Mouse (Mus musculus): ENCODE measurements around the gene Sqstm1. TPM values are rescaled to one million over a fixed set of nuclear protein-coding genes. Genes with fewer than 3 reads are reported as not detected.

The Sqstm1 gene
- polyA plus RNA-seq, 1 experiment from 2014 or later = 326 TPM

DNA sequence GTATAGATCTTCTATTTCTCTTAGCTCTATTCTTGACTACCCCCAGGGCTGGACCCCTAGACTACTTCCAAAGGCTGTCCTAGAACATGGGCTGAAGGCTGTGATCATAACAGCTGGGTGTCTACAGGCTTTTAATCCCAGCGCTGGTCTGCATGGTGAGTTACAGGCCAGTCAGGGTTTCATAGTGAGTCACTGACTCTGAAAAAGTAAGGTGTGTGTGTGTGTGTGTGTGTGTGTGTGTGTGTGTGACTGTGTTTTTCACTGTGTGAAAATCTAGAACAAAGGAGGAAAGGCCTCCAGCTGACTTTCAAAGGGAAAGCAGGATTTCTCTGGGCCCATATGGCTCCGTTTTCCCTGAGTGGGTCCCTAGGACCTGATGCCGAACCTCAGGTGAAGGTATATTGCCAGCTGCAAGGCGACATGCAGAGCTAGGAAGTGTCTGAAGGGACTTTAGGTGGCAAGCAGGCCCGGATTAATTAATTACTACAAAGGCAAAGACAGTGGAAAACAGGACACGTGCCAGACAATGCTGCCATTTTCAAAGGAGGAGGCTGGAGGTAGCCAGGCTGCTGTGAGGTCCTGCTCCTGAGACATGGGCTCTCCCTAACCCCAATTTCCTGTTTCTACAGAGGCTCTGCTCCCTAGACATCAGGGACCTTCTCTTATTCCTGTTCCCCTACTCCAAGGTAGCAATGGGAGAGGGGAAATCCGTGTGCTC is 12.1 kb upstream of the Sqstm1 start:
- H3K27ac ChIP-seq = 0 out of 2 replicates have a peak overlapping the region, but pooled peaks have one; percentile 92
- peaks cover 23% of the 10 kb centered on the region; the same call in 1 of the 2 replicates for H3K4me1 ChIP-seq (replicated peaks; ENCODE audit: insufficient read depth, low read length)
- ATAC-seq (replicated peaks; ENCODE audit: low FRiP score, low read depth) (no peak), DNase-seq (ENCODE audit: low spot score) (no peak)
- no peaks in the 10 kb centered on the region for H3K9me3 ChIP-seq (replicated peaks; ENCODE audit: low read length)
- TF ChIP-seq CTCF (IDR thresholded peaks at IDR 0.05; ENCODE audit: low read depth) = no peak
- H3K4me3 ChIP-seq (replicated peaks; ENCODE audit: low read depth, low read length) = no peak overlapping the region
- 57% methylated on average over 7 of the region's 7 CpGs for WGBS
- no peaks in the 10 kb centered on the region for H3K27me3 ChIP-seq (ENCODE audit: insufficient read depth, low read length)
- peak overlapping the region; percentile 18; the same call in 1 of the 2 replicates for H3K4me2 ChIP-seq (ENCODE audit: low read length)
- no peak overlapping the region for H3K9ac ChIP-seq (ENCODE audit: low read depth, low read length)
- no peaks in the 10 kb centered on the region for H3K36me3 ChIP-seq (ENCODE audit: insufficient read depth, low read length)

DNA sequence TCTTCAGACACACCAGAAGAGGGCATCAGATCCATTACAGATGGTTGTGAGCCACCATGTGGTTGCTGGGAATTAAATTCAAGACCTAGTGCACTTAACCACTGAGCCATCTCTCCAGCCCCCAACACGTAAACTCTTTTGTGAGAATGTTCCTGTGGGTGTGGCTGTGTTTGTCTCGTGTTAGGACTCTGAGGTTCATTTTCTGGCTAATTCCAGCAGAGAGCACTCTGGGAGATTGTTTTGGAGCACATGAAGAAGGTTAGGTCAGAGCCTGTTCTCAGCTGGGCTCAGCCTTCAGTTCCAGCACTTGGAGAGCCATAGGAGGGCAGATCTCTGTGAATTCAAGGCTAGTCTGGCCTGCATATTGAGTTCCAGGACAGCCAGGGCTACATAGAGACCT is 9.2 kb upstream of the Sqstm1 start:
- no peak overlapping the region for H3K27ac ChIP-seq
- no peaks in the 10 kb centered on the region for H3K27me3 ChIP-seq (ENCODE audit: insufficient read depth, low read length)
- WGBS = 47% methylated on average over 2 of the region's 2 CpGs
- peaks cover 20% of the 10 kb centered on the region for H3K4me1 ChIP-seq (replicated peaks; ENCODE audit: insufficient read depth, low read length)
- no peak overlapping the region for H3K4me2 ChIP-seq (ENCODE audit: low read length)
- DNase-seq (ENCODE audit: low spot score) (no peak), ATAC-seq (replicated peaks; ENCODE audit: low FRiP score, low read depth) (no peak)
- no peak overlapping the region for H3K9ac ChIP-seq (ENCODE audit: low read depth, low read length)
- TF ChIP-seq CTCF (IDR thresholded peaks at IDR 0.05; ENCODE audit: low read depth) = peak; percentile 44
- no peaks in the 10 kb centered on the region for H3K36me3 ChIP-seq (ENCODE audit: insufficient read depth, low read length)
- H3K9me3 ChIP-seq (replicated peaks; ENCODE audit: low read length) = no peaks in the 10 kb centered on the region
- H3K4me3 ChIP-seq (replicated peaks; ENCODE audit: low read depth, low read length) = no peak overlapping the region

DNA sequence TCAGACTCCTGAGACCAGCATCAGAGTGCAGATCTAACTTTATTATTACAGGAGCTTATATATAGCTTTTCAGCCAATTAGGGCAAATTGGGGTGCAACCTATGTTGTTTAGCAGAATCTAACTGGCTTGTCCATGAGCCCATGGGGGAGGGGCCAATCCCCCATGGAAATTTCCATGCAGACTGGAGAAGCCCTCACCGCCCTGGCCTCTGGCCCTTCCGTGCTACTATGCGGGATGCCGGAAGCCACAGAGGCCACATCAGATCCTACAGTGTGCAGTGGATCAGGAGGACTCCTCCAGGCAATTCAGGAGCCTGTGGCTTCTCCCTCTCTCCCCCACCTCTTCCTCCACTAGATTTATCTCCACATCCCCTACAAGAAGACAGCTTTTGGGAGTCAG is 7.2 kb upstream of the Sqstm1 start:
- WGBS = 39% methylated on average over 4 of the region's 4 CpGs
- no peak for TF ChIP-seq CTCF (IDR thresholded peaks at IDR 0.05; ENCODE audit: low read depth)
- Histone ChIP-seq H3K4me2 (ENCODE audit: low read length) (no peak overlapping the region), H3K27ac (no peak overlapping the region; the same call in 1 of the 2 replicates), H3K4me1 (replicated peaks; ENCODE audit: insufficient read depth, low read length) (peaks cover 14% of the 10 kb centered on the region), H3K36me3 (ENCODE audit: insufficient read depth, low read length) (no peaks in the 10 kb centered on the region), H3K27me3 (ENCODE audit: insufficient read depth, low read length) (no peaks in the 10 kb centered on the region), H3K4me3 (replicated peaks; ENCODE audit: low read depth, low read length) (no peak overlapping the region), H3K9me3 (replicated peaks; ENCODE audit: low read length) (no peaks in the 10 kb centered on the region), H3K9ac (ENCODE audit: low read depth, low read length) (no peak overlapping the region)
- DNase-seq (ENCODE audit: low spot score) = peak; percentile 53
- no peak for ATAC-seq (replicated peaks; ENCODE audit: low FRiP score, low read depth)

DNA sequence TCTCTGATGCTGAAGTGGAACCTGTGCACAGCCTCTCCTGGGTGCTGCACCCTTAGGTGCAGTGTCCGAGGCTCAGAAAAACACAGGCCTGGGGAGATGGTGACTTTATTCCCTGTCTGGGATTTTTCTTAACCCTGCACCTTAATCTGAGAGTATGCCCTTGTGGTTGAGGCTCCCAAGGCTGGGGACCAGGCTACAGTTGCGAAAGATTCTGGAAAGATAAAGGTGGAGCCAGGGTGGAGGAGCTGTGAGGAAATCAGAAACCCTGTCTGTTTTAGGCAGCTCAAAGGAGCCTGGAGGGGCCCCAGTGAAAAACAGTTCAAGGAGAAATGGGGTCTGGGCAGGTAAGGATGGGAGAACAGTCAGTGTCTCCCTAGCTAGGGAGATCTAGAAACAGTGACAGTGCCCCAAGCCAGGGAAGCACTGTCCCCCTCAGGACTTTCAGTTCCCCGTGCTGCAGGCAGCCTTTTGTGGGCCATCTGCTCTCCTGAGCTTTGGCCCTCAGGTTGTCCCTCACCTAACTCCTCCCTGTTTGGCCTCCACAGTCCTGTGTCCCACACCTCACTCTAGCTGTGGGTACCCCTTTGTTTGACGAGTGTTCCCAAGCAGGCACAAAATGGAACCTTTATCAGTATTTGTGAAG is 6.2 kb upstream of the Sqstm1 start:
- H3K27ac ChIP-seq = no peak overlapping the region
- H3K4me1 ChIP-seq (replicated peaks; ENCODE audit: insufficient read depth, low read length) = peaks cover 19% of the 10 kb centered on the region
- H3K4me2 ChIP-seq (ENCODE audit: low read length) = no peak overlapping the region
- no peak overlapping the region for H3K9ac ChIP-seq (ENCODE audit: low read depth, low read length)
- ATAC-seq (replicated peaks; ENCODE audit: low FRiP score, low read depth) = no peak
- WGBS = 80% methylated on average over 4 of the region's 4 CpGs
- no peak for TF ChIP-seq CTCF (IDR thresholded peaks at IDR 0.05; ENCODE audit: low read depth)
- DNase-seq (ENCODE audit: low spot score) = no peak
- H3K36me3 ChIP-seq (ENCODE audit: insufficient read depth, low read length) = no peaks in the 10 kb centered on the region
- H3K27me3 ChIP-seq (ENCODE audit: insufficient read depth, low read length) = no peaks in the 10 kb centered on the region
- H3K4me3 ChIP-seq (replicated peaks; ENCODE audit: low read depth, low read length) = no peak overlapping the region
- H3K9me3 ChIP-seq (replicated peaks; ENCODE audit: low read length) = no peaks in the 10 kb centered on the region

DNA sequence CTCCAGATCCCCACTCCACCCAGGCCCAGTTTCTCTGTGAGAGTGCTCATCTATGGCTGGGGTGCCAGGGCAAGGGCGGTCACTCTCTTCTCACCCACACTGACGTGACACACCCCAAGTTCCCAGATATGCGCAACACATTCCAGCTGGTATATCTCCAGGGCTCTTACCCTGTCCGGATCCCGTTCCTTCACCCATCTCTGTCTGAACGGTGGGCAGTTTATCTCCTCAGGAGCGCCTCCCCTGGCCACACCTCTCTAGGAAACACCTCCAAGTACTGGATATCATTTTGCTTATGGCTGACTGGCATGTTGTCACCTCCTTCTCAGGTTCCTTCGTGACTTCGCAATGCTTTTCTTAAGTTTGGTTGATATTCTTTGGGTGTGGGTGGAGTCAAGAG is 5.0 kb upstream of the Sqstm1 start:
- Histone ChIP-seq H3K36me3 (ENCODE audit: insufficient read depth, low read length) (no peaks in the 10 kb centered on the region), H3K27me3 (ENCODE audit: insufficient read depth, low read length) (no peaks in the 10 kb centered on the region), H3K9me3 (replicated peaks; ENCODE audit: low read length) (no peaks in the 10 kb centered on the region), H3K9ac (ENCODE audit: low read depth, low read length) (0 out of 2 replicates have a peak overlapping the region, but pooled peaks have one; percentile 35), H3K4me2 (ENCODE audit: low read length) (peak overlapping the region; percentile 27; the same call in 1 of the 2 replicates), H3K4me3 (replicated peaks; ENCODE audit: low read depth, low read length) (no peak overlapping the region), H3K4me1 (replicated peaks; ENCODE audit: insufficient read depth, low read length) (peaks cover 19% of the 10 kb centered on the region), H3K27ac (no peak overlapping the region)
- WGBS = 25% methylated on average over 9 of the region's 9 CpGs
- peak; percentile 21; the same call in 1 of the 2 replicates for TF ChIP-seq CTCF (IDR thresholded peaks at IDR 0.05; ENCODE audit: low read depth)
- DNase-seq (ENCODE audit: low spot score) = no peak
- ATAC-seq (replicated peaks; ENCODE audit: low FRiP score, low read depth) = no peak

DNA sequence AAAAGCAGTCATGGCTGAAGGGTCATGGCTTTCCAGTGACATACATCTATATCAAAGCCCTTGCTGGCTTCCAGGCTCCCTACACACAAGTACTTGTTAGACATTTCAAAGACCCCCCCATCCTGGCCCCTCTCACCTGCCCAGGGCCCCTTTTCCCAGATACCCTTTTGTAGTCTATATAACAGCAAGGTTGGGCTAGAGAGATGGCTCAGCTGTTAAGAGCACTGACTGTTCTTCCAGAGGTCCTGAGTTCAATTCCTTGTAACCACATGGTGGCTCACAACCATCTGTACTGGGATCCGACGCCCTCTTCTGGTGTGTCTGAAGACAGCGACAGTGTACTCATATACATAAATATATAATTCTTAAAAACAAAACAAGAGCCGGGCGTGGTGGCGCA is 4.0 kb upstream of the Sqstm1 start:
- Histone ChIP-seq H3K4me1 (replicated peaks; ENCODE audit: insufficient read depth, low read length) (peaks cover 19% of the 10 kb centered on the region), H3K9me3 (replicated peaks; ENCODE audit: low read length) (no peaks in the 10 kb centered on the region), H3K4me2 (ENCODE audit: low read length) (no peak overlapping the region), H3K4me3 (replicated peaks; ENCODE audit: low read depth, low read length) (no peak overlapping the region), H3K9ac (ENCODE audit: low read depth, low read length) (no peak overlapping the region), H3K27me3 (ENCODE audit: insufficient read depth, low read length) (no peaks in the 10 kb centered on the region), H3K36me3 (ENCODE audit: insufficient read depth, low read length) (no peaks in the 10 kb centered on the region), H3K27ac (no peak overlapping the region)
- 95% methylated on average over 6 of the region's 6 CpGs for WGBS
- DNase-seq (ENCODE audit: low spot score) (no peak), ATAC-seq (replicated peaks; ENCODE audit: low FRiP score, low read depth) (no peak)
- no peak for TF ChIP-seq CTCF (IDR thresholded peaks at IDR 0.05; ENCODE audit: low read depth)

All from kidney, postnatal 0 days (tissue).